Mouse (Mus musculus): ENCODE measurements around the gene Ncan. TPM values are rescaled to one million over a fixed set of nuclear protein-coding genes. Genes with fewer than 3 reads are reported as not detected.
"Not testable (repeated sequence)": the region's sequence is repeated elsewhere in the genome, so short reads cannot be mapped to it uniquely, and the experiment has no call there.

Gene Ncan
- polyA plus RNA-seq, 1 experiment from 2014 or later = 141 TPM

DNA sequence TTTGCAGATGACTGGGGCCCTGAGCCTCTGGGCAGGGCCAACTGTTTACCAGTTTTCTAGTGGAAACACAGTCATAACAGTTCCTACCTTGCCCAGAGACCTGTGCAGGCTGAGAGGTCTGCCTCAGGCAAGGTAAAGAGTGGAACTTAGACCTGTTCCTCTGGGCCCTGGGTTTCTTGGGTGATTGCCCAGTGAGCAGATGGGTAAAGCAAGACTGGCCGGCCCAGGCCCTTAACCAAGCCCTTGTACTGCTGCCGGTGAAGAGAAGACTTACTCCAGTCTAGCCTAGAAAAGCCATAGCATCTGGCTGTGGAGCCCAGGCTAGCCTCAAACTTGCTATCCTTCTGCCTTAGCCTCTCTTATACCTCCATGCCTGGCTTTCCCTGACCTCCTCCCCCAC lies 38.7 kb downstream of the Ncan start:
- no peak for ATAC-seq (ENCODE audit: low FRiP score)
- 70% methylated on average over 2 of the region's 2 CpGs for WGBS

DNA sequence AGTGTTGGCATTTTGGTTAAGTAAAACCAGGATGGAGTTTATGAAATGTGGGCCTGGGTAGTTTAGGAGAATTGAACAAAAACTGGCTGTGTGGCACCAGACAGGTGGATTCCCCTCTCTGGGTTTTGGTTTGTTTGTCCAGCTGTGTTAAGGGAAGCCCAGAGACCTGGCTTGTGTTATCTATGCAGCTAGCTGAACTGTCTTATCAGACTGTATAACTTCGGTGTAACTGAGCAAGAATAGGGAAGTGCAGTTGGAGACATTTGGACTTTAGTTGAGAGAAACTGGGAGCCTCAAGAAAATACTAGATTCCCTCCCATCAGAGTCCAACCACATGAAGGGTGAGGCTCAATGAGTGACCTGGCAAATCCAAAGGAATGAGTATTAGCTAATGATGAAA lies 47.0 kb downstream of the Ncan start:
- DNase-seq (ENCODE audit: low spot score) (no peak), ATAC-seq (ENCODE audit: low FRiP score) (no peak)
- Histone ChIP-seq H3K27ac (no peak overlapping the region), H3K9ac (no peak overlapping the region), H3K4me1 (replicated peaks; ENCODE audit: control insufficient read depth, insufficient read depth, low read length) (no peaks in the 10 kb centered on the region), H3K36me3 (replicated peaks; ENCODE audit: control insufficient read depth, insufficient read depth) (peaks cover 46% of the 10 kb centered on the region), H3K9me3 (ENCODE audit: control insufficient read depth, low read length) (no peaks in the 10 kb centered on the region), H3K4me3 (replicated peaks; ENCODE audit: low read length) (no peak overlapping the region), H3K4me2 (replicated peaks) (no peak overlapping the region), H3K27me3 (ENCODE audit: control insufficient read depth, insufficient read depth, low read length) (no peaks in the 10 kb centered on the region)
- WGBS = 81% methylated on average over 1 of the region's 1 CpGs

More for the DNA sequence above, 38.7 kb downstream of the Ncan start:
- DNase-seq (ENCODE audit: low spot score) = no peak
- Histone ChIP-seq H3K9me3 (ENCODE audit: control insufficient read depth, low read length) (no peaks in the 10 kb centered on the region), H3K9ac (no peak overlapping the region), H3K4me3 (replicated peaks; ENCODE audit: low read length) (no peak overlapping the region), H3K36me3 (replicated peaks; ENCODE audit: control insufficient read depth, insufficient read depth) (peaks cover 9% of the 10 kb centered on the region), H3K4me2 (replicated peaks) (no peak overlapping the region), H3K27me3 (ENCODE audit: control insufficient read depth, insufficient read depth, low read length) (peaks cover 50% of the 10 kb centered on the region), H3K4me1 (replicated peaks; ENCODE audit: control insufficient read depth, insufficient read depth, low read length) (peaks cover 15% of the 10 kb centered on the region), H3K27ac (no peak overlapping the region)

DNA sequence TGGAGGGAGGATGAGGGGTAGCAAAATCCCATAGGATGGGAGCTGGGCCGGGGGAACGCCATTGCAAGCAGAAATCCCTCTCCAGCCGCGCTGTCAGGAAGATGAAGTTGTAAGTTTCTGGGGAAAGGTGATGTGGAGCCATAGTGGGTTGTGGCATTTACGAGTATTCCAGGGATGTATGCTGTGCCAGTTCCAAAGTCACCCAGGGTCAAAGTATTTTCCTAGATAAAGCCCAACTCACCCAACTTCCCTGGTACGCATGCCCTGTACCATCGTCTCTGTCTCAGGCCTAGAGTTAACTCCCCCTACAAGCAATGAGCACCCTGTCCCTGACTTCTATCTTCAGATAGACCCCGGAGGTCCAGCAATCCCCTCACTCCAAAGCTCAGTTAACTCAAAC lies 47.6 kb downstream of the Ncan start:
- peaks cover 49% of the 10 kb centered on the region for H3K36me3 ChIP-seq (replicated peaks; ENCODE audit: control insufficient read depth, insufficient read depth)
- WGBS = 72% methylated on average over 8 of the region's 8 CpGs
- H3K4me2 ChIP-seq (replicated peaks) = 0 out of 2 replicates have a peak overlapping the region, but pooled peaks have one; percentile 10
- H3K27me3 ChIP-seq (ENCODE audit: control insufficient read depth, insufficient read depth, low read length) = no peaks in the 10 kb centered on the region
- ATAC-seq (ENCODE audit: low FRiP score) = no peak
- H3K4me1 ChIP-seq (replicated peaks; ENCODE audit: control insufficient read depth, insufficient read depth, low read length) = no peaks in the 10 kb centered on the region
- H3K4me3 ChIP-seq (replicated peaks; ENCODE audit: low read length) = no peak overlapping the region
- no peaks in the 10 kb centered on the region for H3K9me3 ChIP-seq (ENCODE audit: control insufficient read depth, low read length)
- H3K27ac ChIP-seq = no peak overlapping the region
- DNase-seq (ENCODE audit: low spot score) = no peak
- no peak overlapping the region for H3K9ac ChIP-seq

DNA sequence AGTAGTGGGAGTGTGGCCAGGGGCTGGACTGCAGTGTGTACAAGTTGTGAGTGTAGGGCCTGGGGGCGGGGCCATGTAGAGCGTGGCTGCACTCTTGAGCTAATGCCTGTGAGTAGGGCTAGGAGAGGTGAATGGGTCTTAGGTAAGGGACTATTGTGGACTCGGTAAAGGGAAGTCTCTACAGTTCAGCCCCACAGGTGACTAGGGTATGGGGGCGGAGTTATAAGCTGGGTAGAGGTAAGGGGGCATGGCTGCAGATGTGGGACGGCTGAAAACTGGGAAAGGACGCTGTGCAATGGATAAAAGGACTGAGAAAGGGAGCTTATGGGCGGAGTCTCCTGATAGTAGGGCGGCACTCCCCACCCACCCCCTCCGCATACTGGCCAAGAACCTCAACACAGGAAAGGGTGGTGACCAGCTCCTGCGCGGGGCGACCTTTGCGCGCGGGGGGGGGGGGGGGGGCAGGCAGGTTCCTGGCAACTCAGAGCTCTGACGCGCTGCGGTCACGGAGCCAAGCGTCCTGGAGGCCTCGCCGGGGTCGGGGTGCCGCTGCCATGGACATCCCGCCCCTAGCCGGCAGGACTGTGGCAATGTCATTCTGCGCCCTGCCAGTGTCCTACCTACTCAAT lies 48.1 kb downstream of the Ncan start, which contains the start of gene Tm6sf2:
TSS of gene Tm6sf2 (plus strand) at position 484 of the 629 bp plus-strand sequence.
- Histone ChIP-seq H3K27ac (no peak within 1 kb of the TSS), H3K9ac (no peak within 1 kb of the TSS), H3K27me3 (ENCODE audit: control insufficient read depth, insufficient read depth, low read length) (no peaks in the 10 kb centered on the region), H3K4me3 (replicated peaks; ENCODE audit: low read length) (no peak within 1 kb of the TSS), H3K9me3 (ENCODE audit: control insufficient read depth, low read length) (no peaks in the 10 kb centered on the region), H3K36me3 (replicated peaks; ENCODE audit: control insufficient read depth, insufficient read depth) (peaks cover 49% of the 10 kb centered on the region), H3K4me2 (replicated peaks) (0 out of 2 replicates have a peak within 1 kb of the TSS, but pooled peaks have one; percentile 10), H3K4me1 (replicated peaks; ENCODE audit: control insufficient read depth, insufficient read depth, low read length) (no peaks in the 10 kb centered on the region)
- ATAC-seq (ENCODE audit: low FRiP score) = peak; percentile 56; the same call in 1 of the 2 replicates
- WGBS = 16% methylated on average over 14 of the region's 27 CpGs
- DNase-seq (ENCODE audit: low spot score) = no peak

DNA sequence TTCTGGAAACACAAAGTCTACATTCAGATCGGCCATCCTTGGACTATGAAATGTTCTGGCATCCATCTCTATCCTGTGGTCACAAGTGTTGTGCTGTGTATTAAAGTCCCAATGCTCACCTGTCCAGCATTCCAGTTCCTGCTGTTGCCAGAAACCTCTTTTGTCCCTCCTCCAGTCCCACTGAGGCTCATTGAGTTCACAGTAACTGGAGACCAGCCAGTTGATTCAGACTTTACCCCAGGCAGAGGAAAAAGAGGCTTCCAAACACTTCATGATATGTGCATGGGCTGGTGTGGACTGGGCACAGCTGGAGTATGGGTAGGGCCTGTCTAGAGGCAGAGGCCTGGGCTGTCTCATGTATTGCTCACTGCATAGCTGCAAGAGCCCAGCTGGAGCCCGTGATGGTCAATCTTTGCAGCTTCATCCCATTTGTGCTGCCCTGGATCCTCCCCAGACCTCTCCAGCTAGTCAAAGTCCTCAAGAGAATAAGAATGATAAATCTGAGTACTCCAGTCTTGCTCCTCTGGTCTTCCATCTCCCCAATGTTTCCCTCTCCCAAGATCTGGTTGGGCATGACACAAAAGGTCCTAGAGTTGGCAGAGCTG lies 48.7 kb downstream of the Ncan start:
- H3K4me1 ChIP-seq (replicated peaks; ENCODE audit: control insufficient read depth, insufficient read depth, low read length) = no peaks in the 10 kb centered on the region

DNA sequence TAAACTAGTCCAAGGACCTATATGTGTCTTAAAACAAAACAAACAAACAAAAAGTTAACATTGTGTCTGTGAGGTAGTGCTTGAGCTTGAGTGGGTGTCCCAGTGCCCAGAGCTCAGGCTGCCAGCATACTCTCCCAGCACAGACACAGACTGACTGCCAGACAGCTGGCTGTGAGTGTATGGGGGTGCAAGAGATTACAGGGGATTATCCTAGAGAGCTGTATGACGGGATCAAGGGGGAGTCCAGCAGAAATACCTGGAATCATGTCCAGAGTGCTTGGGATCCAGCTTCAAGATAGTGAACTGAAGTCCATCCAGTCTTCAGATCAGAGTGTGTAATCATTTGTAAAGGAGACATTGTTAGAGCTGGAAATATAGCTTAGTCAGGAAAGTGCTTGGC lies 63.0 kb downstream of the Ncan start:
- WGBS = 74% methylated on average over 1 of the region's 1 CpGs
- Histone ChIP-seq H3K36me3 (replicated peaks; ENCODE audit: control insufficient read depth, insufficient read depth) (peaks cover 91% of the 10 kb centered on the region), H3K9me3 (ENCODE audit: control insufficient read depth, low read length) (no peaks in the 10 kb centered on the region), H3K4me1 (replicated peaks; ENCODE audit: control insufficient read depth, insufficient read depth, low read length) (no peaks in the 10 kb centered on the region), H3K27me3 (ENCODE audit: control insufficient read depth, insufficient read depth, low read length) (no peaks in the 10 kb centered on the region), H3K4me3 (replicated peaks; ENCODE audit: low read length) (no peak overlapping the region), H3K27ac (no peak overlapping the region), H3K4me2 (replicated peaks) (no peak overlapping the region), H3K9ac (no peak overlapping the region)
- ATAC-seq (ENCODE audit: low FRiP score) (no peak), DNase-seq (ENCODE audit: low spot score) (no peak)

More for the DNA sequence above, 48.7 kb downstream of the Ncan start:
- H3K4me2 ChIP-seq (replicated peaks) = no peak overlapping the region
- no peak overlapping the region for H3K27ac ChIP-seq
- WGBS = 93% methylated on average over 2 of the region's 2 CpGs
- no peak overlapping the region for H3K9ac ChIP-seq
- H3K36me3 ChIP-seq (replicated peaks; ENCODE audit: control insufficient read depth, insufficient read depth) = peaks cover 54% of the 10 kb centered on the region
- H3K4me3 ChIP-seq (replicated peaks; ENCODE audit: low read length) = no peak overlapping the region
- no peak for DNase-seq (ENCODE audit: low spot score)
- no peaks in the 10 kb centered on the region for H3K9me3 ChIP-seq (ENCODE audit: control insufficient read depth, low read length)
- no peak for ATAC-seq (ENCODE audit: low FRiP score)
- H3K27me3 ChIP-seq (ENCODE audit: control insufficient read depth, insufficient read depth, low read length) = no peaks in the 10 kb centered on the region

DNA sequence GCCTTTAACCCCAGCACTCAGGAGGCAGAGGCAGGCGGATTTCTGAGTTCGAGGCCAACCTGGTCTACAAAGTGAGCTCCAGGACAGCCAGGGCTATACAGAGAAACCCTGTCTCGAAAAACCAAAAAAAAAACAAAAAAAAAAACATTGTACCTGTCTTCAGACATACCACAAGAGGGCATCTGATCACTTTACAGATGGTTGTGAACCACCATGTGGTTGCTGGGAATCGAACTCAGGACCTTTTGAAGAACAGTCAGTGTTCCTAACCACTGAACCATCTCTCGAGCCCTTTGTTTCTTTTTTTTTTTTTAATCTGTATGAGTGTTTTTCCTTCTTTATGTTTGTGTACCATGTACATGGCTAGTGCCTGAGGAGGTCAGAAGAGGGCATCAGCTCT lies 70.2 kb downstream of the Ncan start:
- 95% methylated on average over 5 of the region's 5 CpGs for WGBS
- not testable (repeated sequence) for H3K4me3 ChIP-seq (replicated peaks; ENCODE audit: low read length); DNase-seq (ENCODE audit: low spot score); H3K9ac ChIP-seq; H3K4me1 ChIP-seq (replicated peaks; ENCODE audit: control insufficient read depth, insufficient read depth, low read length); H3K27me3 ChIP-seq (ENCODE audit: control insufficient read depth, insufficient read depth, low read length); H3K27ac ChIP-seq; H3K9me3 ChIP-seq (ENCODE audit: control insufficient read depth, low read length); H3K4me2 ChIP-seq (replicated peaks); ATAC-seq (ENCODE audit: low FRiP score)
- peaks cover 63% of the 10 kb centered on the region for H3K36me3 ChIP-seq (replicated peaks; ENCODE audit: control insufficient read depth, insufficient read depth)

DNA sequence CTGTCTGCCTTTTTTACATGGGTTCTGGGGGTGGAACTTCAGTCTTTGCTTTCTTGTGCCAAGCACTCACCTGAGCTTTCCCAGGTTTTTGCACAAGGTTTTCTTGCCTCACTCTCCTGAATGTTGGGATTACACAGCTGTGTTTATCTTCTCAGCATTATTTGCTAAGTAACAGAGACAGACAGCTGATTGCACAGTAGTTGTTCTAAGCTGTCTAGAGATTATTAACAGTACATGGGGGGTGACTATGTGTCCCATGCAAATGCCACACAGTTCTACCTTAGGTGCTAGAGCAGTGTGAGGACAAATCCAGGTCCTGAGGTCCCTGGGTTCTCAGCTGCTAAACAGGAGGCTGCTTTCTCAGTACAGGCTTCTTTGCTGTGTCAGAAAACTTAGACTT lies 71.0 kb downstream of the Ncan start:
- Histone ChIP-seq H3K9ac (no peak overlapping the region), H3K27ac (no peak overlapping the region), H3K4me3 (replicated peaks; ENCODE audit: low read length) (no peak overlapping the region), H3K9me3 (ENCODE audit: control insufficient read depth, low read length) (no peaks in the 10 kb centered on the region), H3K4me1 (replicated peaks; ENCODE audit: control insufficient read depth, insufficient read depth, low read length) (no peaks in the 10 kb centered on the region), H3K27me3 (ENCODE audit: control insufficient read depth, insufficient read depth, low read length) (no peaks in the 10 kb centered on the region), H3K4me2 (replicated peaks) (no peak overlapping the region), H3K36me3 (replicated peaks; ENCODE audit: control insufficient read depth, insufficient read depth) (peaks cover 56% of the 10 kb centered on the region)
- no peak for ATAC-seq (ENCODE audit: low FRiP score)
- DNase-seq (ENCODE audit: low spot score) = no peak

DNA sequence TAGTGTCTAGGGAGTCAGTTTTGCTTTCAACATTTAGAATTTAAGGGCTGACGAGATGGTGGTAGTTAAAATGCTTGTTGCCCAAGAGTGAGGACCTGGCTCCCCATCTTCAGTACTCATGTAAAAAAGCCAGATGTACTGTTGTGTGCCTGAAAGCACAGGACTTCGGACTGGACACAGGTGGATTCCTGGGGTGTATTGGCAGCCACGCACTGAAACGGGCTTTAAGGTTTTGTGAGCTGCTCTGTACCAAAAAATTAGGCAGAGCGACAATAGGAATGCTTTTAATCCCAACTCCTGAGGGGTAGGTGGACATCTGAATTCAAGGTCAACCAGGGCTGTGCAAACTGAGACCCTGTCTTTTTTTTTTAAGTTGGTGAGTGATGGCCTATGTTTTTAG lies 76.7 kb downstream of the Ncan start:
- WGBS = 90% methylated on average over 5 of the region's 5 CpGs
- H3K9me3 ChIP-seq (ENCODE audit: control insufficient read depth, low read length) = no peaks in the 10 kb centered on the region
- no peaks in the 10 kb centered on the region for H3K27me3 ChIP-seq (ENCODE audit: control insufficient read depth, insufficient read depth, low read length)
- DNase-seq (ENCODE audit: low spot score) = no peak
- peak overlapping the region; percentile 98 for H3K9ac ChIP-seq
- H3K36me3 ChIP-seq (replicated peaks; ENCODE audit: control insufficient read depth, insufficient read depth) = peaks cover 7% of the 10 kb centered on the region
- H3K4me1 ChIP-seq (replicated peaks; ENCODE audit: control insufficient read depth, insufficient read depth, low read length) = peaks cover 29% of the 10 kb centered on the region
- peak overlapping the region; percentile 99 for H3K4me3 ChIP-seq (replicated peaks; ENCODE audit: low read length)
- H3K27ac ChIP-seq = no peak overlapping the region
- no peak for ATAC-seq (ENCODE audit: low FRiP score)
- H3K4me2 ChIP-seq (replicated peaks) = peak overlapping the region; percentile 96

Data from hindbrain, embryonic 14.5 days (tissue).